Mouse (Mus musculus) gonadal fat pad, adult 2 months (tissue): Measurements from ENCODE around the gene Nudt4. TPM values are rescaled to one million over a fixed set of nuclear protein-coding genes. Genes with fewer than 3 reads are reported as not detected.

Experiments used
- DNase-seq: peaks from one replicate; pipeline ENCODE4 v3.0.0-alpha.2; 2012; ENCODE audit warnings: low read depth
- polyA plus RNA-seq: library from polyadenylated mRNA; depleted of rRNA; stranded (reverse); fragments of >200 nt; gene quantifications from 2 replicates; pipeline ENCODE4 v1.2.3, GENCODE M21; 2012; rRNA removed

Gene Nudt4
- 41.0 and 43.6 TPM in 2 replicates for polyA plus RNA-seq

GRCm38 (mm10) chr10:95563851-95564845, at the start of gene Nudt4:
Gene Nudt4, minus strand, starts transcription at chr10:95564146.
- no peak for DNase-seq

GRCm38 (mm10) chr10:95611331-95611721, 47.4 kb upstream of the Nudt4 start:
- DNase-seq: no peak

GRCm38 (mm10) chr10:95610666-95611330, 46.9 kb upstream of the Nudt4 start:
- no peak for DNase-seq

GRCm38 (mm10) chr10:95604979-95605613, 41.1 kb upstream of the Nudt4 start:
- peak; percentile 87 for DNase-seq

- no peak for DNase-seq
Observed at GRCm38 (mm10) chr10:95600527-95600926, 36.6 kb upstream of the Nudt4 start.

GRCm38 (mm10) chr10:95599740-95600139, 35.8 kb upstream of the Nudt4 start:
- DNase-seq: no peak

- no peak for DNase-seq
Observed at GRCm38 (mm10) chr10:95598056-95598587, 34.2 kb upstream of the Nudt4 start.

GRCm38 (mm10) chr10:95595852-95596639, 32.1 kb upstream of the Nudt4 start:
- no peak for DNase-seq

- DNase-seq: no peak
Observed at GRCm38 (mm10) chr10:95594414-95594813, 30.5 kb upstream of the Nudt4 start.

GRCm38 (mm10) chr10:95591257-95591656, 27.3 kb upstream of the Nudt4 start:
- no peak for DNase-seq

- DNase-seq: no peak
Observed at GRCm38 (mm10) chr10:95590196-95590595, 26.2 kb upstream of the Nudt4 start.

GRCm38 (mm10) chr10:95589196-95589595, 25.2 kb upstream of the Nudt4 start:
- no peak for DNase-seq

- DNase-seq: no peak
Observed at GRCm38 (mm10) chr10:95587509-95588220, 23.7 kb upstream of the Nudt4 start.

- no peak for DNase-seq
Observed at GRCm38 (mm10) chr10:95585554-95585953, 21.6 kb upstream of the Nudt4 start.

- peak; percentile 62 for DNase-seq
Observed at GRCm38 (mm10) chr10:95577567-95577950, 13.6 kb upstream of the Nudt4 start.

- no peak for DNase-seq
Observed at GRCm38 (mm10) chr10:95576876-95577566, 13.1 kb upstream of the Nudt4 start.

- DNase-seq: no peak
Observed at GRCm38 (mm10) chr10:95575839-95576380, 12.0 kb upstream of the Nudt4 start.

GRCm38 (mm10) chr10:95574994-95575393, 11.0 kb upstream of the Nudt4 start:
- no peak for DNase-seq

- DNase-seq: no peak
Observed at GRCm38 (mm10) chr10:95569441-95569840, 5.5 kb upstream of the Nudt4 start.

GRCm38 (mm10) chr10:95568016-95568415, 4.1 kb upstream of the Nudt4 start:
- no peak for DNase-seq
